Mouse (Mus musculus): ENCODE measurements around the gene Lrmp. TPM values are rescaled to one million over a fixed set of nuclear protein-coding genes. Genes with fewer than 3 reads are reported as not detected.

Lrmp gene
- polyA plus RNA-seq, 1 experiment from 2014 or later = 2.2 TPM

Other genes with a start within 250 kb of the Lrmp start
- gene Bcat1, start 39.5 kb upstream of the Lrmp start, polyA plus RNA-seq (2016; fragmentation: Nextera tagmentation; extraction: Ambion mirVana) = 126 and 141 TPM in 2 replicates
- gene Casc1, start 95.4 kb downstream of the Lrmp start, polyA plus RNA-seq (2016; fragmentation: Nextera tagmentation; extraction: Ambion mirVana) = 0.32 and 0.40 TPM in 2 replicates
- 27.6 and 29.8 TPM in 2 replicates for gene Etfrf1, start 95.5 kb downstream of the Lrmp start, polyA plus RNA-seq (2016; fragmentation: Nextera tagmentation; extraction: Ambion mirVana)
- gene Kras, start 134.6 kb downstream of the Lrmp start, polyA plus RNA-seq (2016; fragmentation: Nextera tagmentation; extraction: Ambion mirVana) = 87.8 and 89.7 TPM in 2 replicates